ENCODE assay signal across 20 mouse cellular contexts in genomic region chr10:121550334-121550733, GRCm38 (mm10).
"Had no signal": no experiment of that assay in that cellular context is flagged by ENCODE, and none has a peak within 500 bp of the region (broad histone marks: within the 10 kb centered on the region; RNA-seq: fewer than 3 reads in every experiment).

No protein-coding gene starts in this region.

- H3K27ac ChIP-seq: lung, embryonic 15.5 days; midbrain, embryonic 10.5 days; midbrain, embryonic 12.5 days; neural tube, embryonic 13.5 days; neural tube, embryonic 15.5 days had no signal

- H3K9ac ChIP-seq: liver, postnatal 0 days; lung, embryonic 15.5 days; midbrain, embryonic 12.5 days; neural tube, embryonic 13.5 days; neural tube, embryonic 15.5 days had no signal

- H3K4me2 ChIP-seq: lung, embryonic 15.5 days; midbrain, embryonic 12.5 days; neural tube, embryonic 13.5 days; neural tube, embryonic 15.5 days had no signal

- H3K27me3 ChIP-seq: lung, embryonic 15.5 days; midbrain, embryonic 12.5 days; neural tube, embryonic 13.5 days; neural tube, embryonic 15.5 days had no signal

- H3K4me1 ChIP-seq: lung, embryonic 15.5 days; midbrain, embryonic 10.5 days; midbrain, embryonic 12.5 days; neural tube, embryonic 13.5 days; neural tube, embryonic 15.5 days had no signal

- H3K4me3 ChIP-seq: lung, embryonic 15.5 days; midbrain, embryonic 10.5 days; midbrain, embryonic 12.5 days; myocyte; neural tube, embryonic 13.5 days; neural tube, embryonic 15.5 days had no signal

- ATAC-seq: liver, postnatal 0 days; lung, postnatal 0 days; midbrain, embryonic 16.5 days had no signal

- DNase-seq: liver, postnatal 0 days; lung, adult 2 months; lung, postnatal 4 days; midbrain, embryonic 14.5 days; retina, postnatal 1 day; right cerebral cortex, adult 18-20 months; right cerebral cortex, postnatal 25 days; right cerebral cortex, postnatal 4 days; spleen, adult 18-20 months; thymus, adult 18-20 months; thymus, postnatal 14 days; thymus, postnatal 4 days had no signal

- H3K9me3 ChIP-seq: lung, embryonic 15.5 days; midbrain, embryonic 10.5 days; midbrain, embryonic 12.5 days; neural tube, embryonic 13.5 days; neural tube, embryonic 15.5 days had no signal
